Mouse (Mus musculus): ENCODE measurements around the gene Sox6. TPM values are rescaled to one million over a fixed set of nuclear protein-coding genes. Genes with fewer than 3 reads are reported as not detected.

Sox6 gene
- polyA plus RNA-seq, 1 experiment from 2014 or later: 79.3 TPM

- no peaks in the 10 kb centered on the region for H3K27me3 ChIP-seq (ENCODE audit: control insufficient read depth, insufficient read depth, low read length)
- no peak overlapping the region for H3K4me2 ChIP-seq (ENCODE audit: low read depth)
- no peaks in the 10 kb centered on the region for H3K36me3 ChIP-seq (ENCODE audit: control insufficient read depth, insufficient read depth, low read length)
- H3K9ac ChIP-seq (ENCODE audit: low read length): no peak overlapping the region
- H3K27ac ChIP-seq (ENCODE audit: low read depth, low read length): peak overlapping the region; percentile 44; the same call in 1 of the 2 replicates
- no peak overlapping the region for H3K4me3 ChIP-seq (ENCODE audit: low read depth, low read length)
- H3K4me1 ChIP-seq (ENCODE audit: control insufficient read depth, insufficient read depth, low read length): peaks cover 24% of the 10 kb centered on the region
- no peak for DNase-seq (ENCODE audit: low spot score)
- no peak for ATAC-seq (ENCODE audit: insufficient read depth, low FRiP score, low TSS enrichment)
- 42% methylated on average over 5 of the region's 5 CpGs for WGBS
- H3K9me3 ChIP-seq (ENCODE audit: control insufficient read depth, low read length): no peaks in the 10 kb centered on the region
Measured at GRCm38 (mm10) chr7:115565060-115565426, 473.6 kb downstream of the Sox6 start.

DNA sequence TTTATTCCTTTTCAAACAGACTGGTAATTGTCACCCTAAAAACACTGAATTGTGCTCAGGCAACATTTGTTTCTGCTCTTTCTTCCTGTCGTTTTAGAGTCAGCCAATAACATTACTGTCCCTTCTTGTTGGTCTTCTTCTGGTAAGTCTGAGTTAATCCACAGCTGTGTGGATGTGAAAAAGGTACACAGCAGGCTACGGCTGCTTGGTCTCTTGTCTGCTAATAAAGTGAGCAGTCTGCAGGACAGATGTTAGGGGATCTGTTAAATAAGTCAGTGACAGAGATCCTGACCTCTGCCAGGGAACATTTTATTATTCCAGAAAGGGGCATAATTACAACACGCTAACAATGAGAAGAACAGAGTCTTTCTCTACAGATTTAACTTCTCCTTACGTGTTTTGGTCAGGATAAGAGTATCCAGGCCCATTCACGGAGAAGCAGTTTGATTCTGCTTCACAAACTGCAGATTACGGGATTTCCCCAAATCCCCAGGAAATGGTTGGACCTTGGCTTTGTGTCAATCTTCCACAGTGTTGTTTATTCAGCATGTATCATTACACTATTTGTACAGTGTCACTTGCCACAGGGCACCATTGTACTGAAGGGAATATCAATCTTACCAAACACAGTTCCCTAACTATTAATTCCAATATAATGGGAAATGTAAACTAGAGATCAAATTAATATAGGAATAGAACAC is 474.1 kb downstream of the Sox6 start:
- Histone ChIP-seq H3K9me3 (ENCODE audit: control insufficient read depth, low read length) (no peaks in the 10 kb centered on the region), H3K4me1 (ENCODE audit: control insufficient read depth, insufficient read depth, low read length) (peaks cover 23% of the 10 kb centered on the region), H3K27ac (ENCODE audit: low read depth, low read length) (no peak overlapping the region; the same call in 1 of the 2 replicates), H3K27me3 (ENCODE audit: control insufficient read depth, insufficient read depth, low read length) (no peaks in the 10 kb centered on the region), H3K4me3 (ENCODE audit: low read depth, low read length) (no peak overlapping the region), H3K9ac (ENCODE audit: low read length) (no peak overlapping the region), H3K4me2 (ENCODE audit: low read depth) (no peak overlapping the region), H3K36me3 (ENCODE audit: control insufficient read depth, insufficient read depth, low read length) (no peaks in the 10 kb centered on the region)
- 8% methylated on average over 6 of the region's 6 CpGs for WGBS
- no peak for ATAC-seq (ENCODE audit: insufficient read depth, low FRiP score, low TSS enrichment)
- DNase-seq (ENCODE audit: low spot score): peak; percentile 14

DNA sequence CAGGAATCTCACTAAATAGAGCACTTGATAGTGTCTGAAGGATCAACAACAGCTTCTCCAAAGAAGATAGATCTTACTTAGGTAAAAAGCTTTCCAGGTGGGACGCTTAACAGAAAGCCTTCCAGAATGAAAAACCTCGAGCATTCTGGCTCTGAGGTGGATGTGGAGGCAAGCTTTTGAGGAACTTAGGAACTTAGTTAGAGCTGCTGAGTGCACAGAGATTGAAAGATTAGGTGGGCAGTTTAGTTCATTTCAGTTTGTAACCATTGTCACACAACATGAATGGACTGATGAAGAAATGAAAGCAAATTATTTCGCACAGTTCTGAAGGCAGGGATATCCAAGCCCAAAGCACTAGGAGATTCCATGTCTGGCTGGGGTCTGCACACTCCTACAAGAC is 481.9 kb downstream of the Sox6 start:
- Histone ChIP-seq H3K4me2 (ENCODE audit: low read depth) (no peak overlapping the region), H3K4me1 (ENCODE audit: control insufficient read depth, insufficient read depth, low read length) (no peaks in the 10 kb centered on the region), H3K9me3 (ENCODE audit: control insufficient read depth, low read length) (no peaks in the 10 kb centered on the region), H3K36me3 (ENCODE audit: control insufficient read depth, insufficient read depth, low read length) (no peaks in the 10 kb centered on the region), H3K4me3 (ENCODE audit: low read depth, low read length) (no peak overlapping the region), H3K9ac (ENCODE audit: low read length) (no peak overlapping the region), H3K27me3 (ENCODE audit: control insufficient read depth, insufficient read depth, low read length) (no peaks in the 10 kb centered on the region), H3K27ac (ENCODE audit: low read depth, low read length) (no peak overlapping the region)
- WGBS: 87% methylated on average over 3 of the region's 3 CpGs
- ATAC-seq (ENCODE audit: insufficient read depth, low FRiP score, low TSS enrichment) (no peak), DNase-seq (ENCODE audit: low spot score) (no peak)

- 75% methylated on average over 7 of the region's 7 CpGs for WGBS
- H3K27me3 ChIP-seq (ENCODE audit: control insufficient read depth, insufficient read depth, low read length): no peaks in the 10 kb centered on the region
- no peak overlapping the region for H3K9ac ChIP-seq (ENCODE audit: low read length)
- no peaks in the 10 kb centered on the region for H3K4me1 ChIP-seq (ENCODE audit: control insufficient read depth, insufficient read depth, low read length)
- H3K9me3 ChIP-seq (ENCODE audit: control insufficient read depth, low read length): no peaks in the 10 kb centered on the region
- H3K27ac ChIP-seq (ENCODE audit: low read depth, low read length): no peak overlapping the region
- H3K4me2 ChIP-seq (ENCODE audit: low read depth): no peak overlapping the region
- no peak for ATAC-seq (ENCODE audit: insufficient read depth, low FRiP score, low TSS enrichment)
- H3K4me3 ChIP-seq (ENCODE audit: low read depth, low read length): no peak overlapping the region
- DNase-seq (ENCODE audit: low spot score): no peak
- H3K36me3 ChIP-seq (ENCODE audit: control insufficient read depth, insufficient read depth, low read length): no peaks in the 10 kb centered on the region
Measured at GRCm38 (mm10) chr7:115550197-115550804, 488.3 kb downstream of the Sox6 start.

DNA sequence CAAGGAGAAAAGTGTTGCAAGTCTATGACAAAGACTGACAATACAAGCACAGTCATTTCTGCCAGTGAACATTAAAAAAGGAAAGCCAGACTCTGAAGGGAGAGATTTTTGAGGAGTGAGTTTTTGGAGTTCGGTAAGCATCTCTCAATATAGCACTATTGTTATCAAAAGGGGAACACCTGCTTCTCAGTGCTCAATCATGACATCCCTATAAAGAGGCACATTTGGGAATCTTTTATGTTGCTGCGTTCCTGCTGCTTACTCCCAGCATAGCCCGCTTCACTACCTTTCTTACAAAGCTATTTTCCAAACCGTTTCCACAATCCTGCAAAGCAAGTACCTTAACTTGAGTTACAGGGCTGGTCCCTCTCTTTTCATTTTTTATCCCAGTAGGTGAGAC is 488.9 kb downstream of the Sox6 start:
- Histone ChIP-seq H3K27ac (ENCODE audit: low read depth, low read length) (no peak overlapping the region), H3K36me3 (ENCODE audit: control insufficient read depth, insufficient read depth, low read length) (no peaks in the 10 kb centered on the region), H3K4me3 (ENCODE audit: low read depth, low read length) (no peak overlapping the region), H3K9me3 (ENCODE audit: control insufficient read depth, low read length) (no peaks in the 10 kb centered on the region), H3K4me2 (ENCODE audit: low read depth) (no peak overlapping the region), H3K9ac (ENCODE audit: low read length) (no peak overlapping the region), H3K27me3 (ENCODE audit: control insufficient read depth, insufficient read depth, low read length) (no peaks in the 10 kb centered on the region), H3K4me1 (ENCODE audit: control insufficient read depth, insufficient read depth, low read length) (no peaks in the 10 kb centered on the region)
- DNase-seq (ENCODE audit: low spot score): no peak
- ATAC-seq (ENCODE audit: insufficient read depth, low FRiP score, low TSS enrichment): no peak
- 83% methylated on average over 4 of the region's 4 CpGs for WGBS

GRCm38 (mm10) chr7:115545585-115546374 is 492.8 kb downstream of the Sox6 start:
- Histone ChIP-seq H3K4me1 (ENCODE audit: control insufficient read depth, insufficient read depth, low read length) (no peaks in the 10 kb centered on the region), H3K27ac (ENCODE audit: low read depth, low read length) (no peak overlapping the region), H3K9ac (ENCODE audit: low read length) (no peak overlapping the region), H3K4me2 (ENCODE audit: low read depth) (no peak overlapping the region), H3K4me3 (ENCODE audit: low read depth, low read length) (no peak overlapping the region), H3K27me3 (ENCODE audit: control insufficient read depth, insufficient read depth, low read length) (no peaks in the 10 kb centered on the region), H3K36me3 (ENCODE audit: control insufficient read depth, insufficient read depth, low read length) (no peaks in the 10 kb centered on the region), H3K9me3 (ENCODE audit: control insufficient read depth, low read length) (no peaks in the 10 kb centered on the region)
- DNase-seq (ENCODE audit: low spot score): no peak
- WGBS: 88% methylated on average over 4 of the region's 4 CpGs
- no peak for ATAC-seq (ENCODE audit: insufficient read depth, low FRiP score, low TSS enrichment)

GRCm38 (mm10) chr7:115543596-115543995 is 495.0 kb downstream of the Sox6 start:
- Histone ChIP-seq H3K4me2 (ENCODE audit: low read depth) (no peak overlapping the region), H3K36me3 (ENCODE audit: control insufficient read depth, insufficient read depth, low read length) (no peaks in the 10 kb centered on the region), H3K27ac (ENCODE audit: low read depth, low read length) (no peak overlapping the region), H3K4me1 (ENCODE audit: control insufficient read depth, insufficient read depth, low read length) (no peaks in the 10 kb centered on the region), H3K9ac (ENCODE audit: low read length) (no peak overlapping the region), H3K9me3 (ENCODE audit: control insufficient read depth, low read length) (no peaks in the 10 kb centered on the region), H3K27me3 (ENCODE audit: control insufficient read depth, insufficient read depth, low read length) (no peaks in the 10 kb centered on the region), H3K4me3 (ENCODE audit: low read depth, low read length) (no peak overlapping the region)
- DNase-seq (ENCODE audit: low spot score) (no peak), ATAC-seq (ENCODE audit: insufficient read depth, low FRiP score, low TSS enrichment) (no peak)
- WGBS: 66% methylated on average over 4 of the region's 4 CpGs

DNA sequence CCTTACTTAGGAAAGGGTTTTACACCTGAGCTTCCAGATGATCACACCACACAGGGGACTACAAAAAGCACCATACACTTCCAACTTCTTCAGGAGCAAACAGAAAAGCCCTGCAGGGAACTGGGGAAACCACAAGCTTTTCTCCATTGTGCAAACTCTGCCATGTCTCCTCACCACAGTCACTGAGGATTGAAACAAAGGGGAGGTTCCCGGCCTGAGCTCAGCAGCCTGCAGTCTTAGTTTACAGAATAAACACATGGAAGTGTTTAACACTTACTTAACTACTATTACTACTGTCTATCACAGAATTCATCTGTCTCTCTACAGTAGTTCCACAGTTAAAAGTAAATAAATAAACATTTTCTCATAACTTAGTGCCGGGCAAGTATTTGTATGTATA is 498.3 kb downstream of the Sox6 start:
- H3K4me3 ChIP-seq (ENCODE audit: low read depth, low read length): no peak overlapping the region
- no peaks in the 10 kb centered on the region for H3K27me3 ChIP-seq (ENCODE audit: control insufficient read depth, insufficient read depth, low read length)
- no peak for ATAC-seq (ENCODE audit: insufficient read depth, low FRiP score, low TSS enrichment)
- no peaks in the 10 kb centered on the region for H3K9me3 ChIP-seq (ENCODE audit: control insufficient read depth, low read length)
- H3K27ac ChIP-seq (ENCODE audit: low read depth, low read length): no peak overlapping the region
- no peak for DNase-seq (ENCODE audit: low spot score)
- no peak overlapping the region for H3K9ac ChIP-seq (ENCODE audit: low read length)
- no peaks in the 10 kb centered on the region for H3K4me1 ChIP-seq (ENCODE audit: control insufficient read depth, insufficient read depth, low read length)
- WGBS: 52% methylated on average over 2 of the region's 2 CpGs
- H3K36me3 ChIP-seq (ENCODE audit: control insufficient read depth, insufficient read depth, low read length): no peaks in the 10 kb centered on the region
- no peak overlapping the region for H3K4me2 ChIP-seq (ENCODE audit: low read depth)

Measured in neural tube, embryonic 11.5 days (tissue).